Mouse (Mus musculus) liver, postnatal 0 days (tissue): ENCODE measurements around the gene Smc1b.

Source experiments
- CTCF ChIP-seq: sonication (generic); IDR thresholded peaks from 2 replicates; pipeline ENCODE4 v1.5.1; 2016; ENCODE audit warnings: antibody characterized with exemption, low read depth
- EP300 ChIP-seq: IDR thresholded peaks from 2 replicates; pipeline ENCODE4 v1.6.1; 2016; ENCODE audit warnings: antibody characterized with exemption, low read depth, mild to moderate bottlenecking

DNA sequence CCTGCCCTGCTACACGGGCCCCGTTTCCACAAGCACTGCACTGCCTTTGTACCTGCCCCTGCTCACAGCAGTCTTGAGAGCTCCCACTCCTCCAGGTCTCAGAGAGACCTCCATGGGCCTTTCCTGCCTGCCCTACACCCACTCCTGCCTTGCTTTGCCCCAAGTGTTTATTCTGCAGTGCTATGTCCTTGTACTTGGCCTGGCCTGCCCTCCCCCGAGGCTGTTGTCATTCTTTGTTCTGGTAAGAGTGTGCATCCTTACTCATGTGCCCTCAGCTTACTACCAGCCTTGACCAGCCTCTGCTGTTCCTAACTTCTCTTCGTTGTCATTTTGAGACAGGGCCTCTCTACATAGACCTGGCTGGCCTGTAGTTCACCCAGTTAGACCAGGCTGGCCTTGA, 83.9 kb downstream of the Smc1b start:
- TF ChIP-seq CTCF, result no peak
- no peak for TF ChIP-seq EP300
